Mouse (Mus musculus) E14TG2a.4 (cell line): ENCODE data around the gene Ccdc90b.
A peak's percentile ranks its signal among the peaks of the same experiment; 100 is the strongest.

Experiments
- CTCF ChIP-seq: conservative IDR thresholded peaks from 2 replicates; pipeline ENCODE4 v1.5.1; 2014; ENCODE audit warnings: low read length
- NANOG ChIP-seq: IDR thresholded peaks from 2 replicates; pipeline ENCODE4 v1.6.1; 2014; ENCODE audit warnings: borderline replicate concordance, low read length, mixed read lengths
- POU5F1 ChIP-seq: IDR thresholded peaks from 2 replicates; pipeline ENCODE4 v1.6.1; 2014; ENCODE audit warnings: low read length, borderline replicate concordance

DNA sequence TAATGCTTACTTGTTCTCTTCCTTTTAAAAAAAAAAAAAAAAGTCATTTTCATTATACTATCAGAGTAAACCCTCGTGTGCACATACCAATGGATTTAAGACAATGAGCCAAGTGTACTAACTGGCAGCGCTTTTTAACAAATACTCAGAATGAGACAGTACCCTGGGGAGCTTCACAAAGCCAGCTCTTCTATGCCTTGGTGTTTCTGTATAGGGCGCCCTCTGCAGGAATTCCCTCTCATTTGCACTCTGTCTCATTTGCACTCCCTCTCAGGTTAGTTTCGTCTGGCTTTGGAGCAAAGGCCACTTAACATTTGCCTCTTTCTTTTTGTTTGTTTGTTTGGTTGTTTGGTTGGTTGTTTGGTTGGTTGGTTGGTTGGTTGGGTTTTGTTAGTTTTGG lies 40.1 kb upstream of the Ccdc90b start:
- TF ChIP-seq CTCF (peak; percentile 58), POU5F1 (no peak), NANOG (no peak)
